In genomic region chr3:89448720-89449537, GRCm38 (mm10) we compare ENCODE assay signal across 9 mouse cellular contexts. TPM values are rescaled to one million over a fixed set of nuclear protein-coding genes. Genes with fewer than 3 reads are reported as not detected.
A peak's percentile ranks its signal among the peaks of the same experiment; 100 is the strongest.
DNase-seq lines count a peak whose midpoint lies in the region; ATAC-seq and TF ChIP-seq lines count a peak whose summit lies in the region.
"Had no signal": no experiment of that assay in that cellular context is flagged by ENCODE, and none has a peak within 500 bp of the region (broad histone marks: within the 10 kb centered on the region; RNA-seq: fewer than 3 reads in every experiment).

No protein-coding gene starts in this region.

- peak overlapping the region; percentile 33 to 43 for H3K4me3 ChIP-seq in MEL (ENCODE audit: control insufficient read depth in 1 of 2, insufficient read depth in 1 of 2, low read depth in 2 of 2, low read length in 2 of 2)
- H3K4me3 ChIP-seq: midbrain, embryonic 12.5 days had no signal

- H3K27ac ChIP-seq in MEL (ENCODE audit: control insufficient read depth, low read depth, low read length): peak overlapping the region; percentile 65
- H3K27ac ChIP-seq: midbrain, embryonic 12.5 days had no signal

- TF ChIP-seq CTCF in MEL (IDR thresholded peaks at IDR 0.05 in 2 of 3, conservative IDR thresholded peaks at IDR 0.05 in 1 of 3; ENCODE audit: control insufficient read depth in 1 of 3, insufficient read depth in 1 of 3, low read depth in 2 of 3, low read length in 3 of 3, poor library complexity in 1 of 3, severe bottlenecking in 1 of 3): no peak

- H3K9ac ChIP-seq in MEL (ENCODE audit: control insufficient read depth, low read depth, low read length, poor library complexity, severe bottlenecking): peak overlapping the region; percentile 58
- H3K9ac ChIP-seq: midbrain, embryonic 12.5 days had no signal

- no peaks in the 10 kb centered on the region for H3K9me3 ChIP-seq in MEL (replicated peaks; ENCODE audit: insufficient read depth, low read length)
- H3K9me3 ChIP-seq: midbrain, embryonic 12.5 days had no signal

- DNase-seq in left cerebral cortex, postnatal 4 days: peak; percentile 53
- DNase-seq in left cerebral cortex, adult 9 months (ENCODE audit: low spot score in 2 of 2): no peak
- peak; percentile 98 for DNase-seq in MEL (ENCODE audit: low read depth, low spot score)
- peak; percentile 47 to 49 for DNase-seq in kidney, adult 8-10 months
- DNase-seq in lung, postnatal 4 days: peak; percentile 60 to 80
- DNase-seq in layer of hippocampus, adult 18-20 months (ENCODE audit: low spot score in 2 of 2): no peak
- no peak for DNase-seq in yolk sac, embryonic 10.5 days (ENCODE audit: low spot score)

- intact Hi-C loops in left cerebral cortex, postnatal 4 days (cut with DNase I): no loop called here

- no peak for TF ChIP-seq RAD21 in MEL (IDR thresholded peaks at IDR 0.05; ENCODE audit: low read depth, low read length)

- peak in 1 of 2 experiments; percentile 78; a peak in 3 of 4 replicates for TF ChIP-seq EP300 in MEL (IDR thresholded peaks at IDR 0.05; ENCODE audit: low read depth in 1 of 2, low read length in 2 of 2)

- H3K36me3 ChIP-seq in MEL (ENCODE audit: control insufficient read depth in 1 of 2, insufficient read depth in 2 of 2, low read length in 2 of 2): peaks cover 0 to 3% of the 10 kb centered on the region in 2 experiments; a peak in 2 of 4 replicates
- H3K36me3 ChIP-seq: midbrain, embryonic 12.5 days had no signal

- peak in 1 of 2 experiments; percentile 73; a peak in 2 of 4 replicates for TF ChIP-seq POLR2A in MEL (IDR thresholded peaks at IDR 0.05; ENCODE audit: control insufficient read depth in 1 of 2, insufficient read depth in 1 of 2, low read depth in 1 of 2, low read length in 2 of 2, poor library complexity in 1 of 2)

- peak; percentile 80 for ATAC-seq in erythroid progenitor cell, adult 5-6 weeks (replicated peaks; ENCODE audit: low FRiP score, poor library complexity, severe bottlenecking)

- no peaks in the 10 kb centered on the region for H3K79me2 ChIP-seq in MEL (ENCODE audit: control insufficient read depth, insufficient read depth, low read length, poor library complexity)

- no peaks in the 10 kb centered on the region for H3K27me3 ChIP-seq in MEL (ENCODE audit: control insufficient read depth in 1 of 2, insufficient read depth in 2 of 2, low read length in 2 of 2)
- H3K27me3 ChIP-seq: midbrain, embryonic 12.5 days had no signal

- H3K4me1 ChIP-seq in MEL (ENCODE audit: control insufficient read depth in 1 of 2, insufficient read depth in 2 of 2, low read length in 2 of 2): peaks cover 0 to 8% of the 10 kb centered on the region in 2 experiments; a peak in 2 of 4 replicates
- H3K4me1 ChIP-seq: midbrain, embryonic 12.5 days had no signal

TF ChIP-seq in MEL, 35 proteins besides CTCF, POLR2A, EP300 and RAD21:
- TF ChIP-seq HCFC1 (IDR thresholded peaks at IDR 0.05; ENCODE audit: low read depth, low read length) (peak; percentile 83), RCOR1 (IDR thresholded peaks at IDR 0.05; ENCODE audit: low read depth, low read length) (peak; percentile 49; the same call in 1 of the 2 replicates), BHLHE40 (IDR thresholded peaks at IDR 0.05; ENCODE audit: borderline replicate concordance, low read depth, low read length) (peak; percentile 30; the same call in 1 of the 2 replicates), POLR2AphosphoS2 (IDR thresholded peaks at IDR 0.05; ENCODE audit: low read length) (peak; percentile 40; the same call in 1 of the 2 replicates), ZKSCAN1 (IDR thresholded peaks at IDR 0.05; ENCODE audit: low read depth, low read length) (peak; percentile 90; the same call in 1 of the 2 replicates), MAZ (IDR thresholded peaks at IDR 0.05; ENCODE audit: low read depth, low read length) (peak; percentile 90; the same call in 1 of the 2 replicates), MXI1 (IDR thresholded peaks at IDR 0.05; ENCODE audit: low read depth, low read length) (peak; percentile 91), MAFK (IDR thresholded peaks at IDR 0.05; ENCODE audit: borderline replicate concordance, low read depth, low read length) (0 out of 2 replicates have a peak, but pooled peaks have one; percentile 18), TCF12 (IDR thresholded peaks at IDR 0.05; ENCODE audit: low read depth, low read length) (peak; percentile 49), ZNF384 (IDR thresholded peaks at IDR 0.05; ENCODE audit: low read depth, low read length) (peak; percentile 100), USF1 (IDR thresholded peaks at IDR 0.05; ENCODE audit: low read depth, low read length) (peak; percentile 27; the same call in 1 of the 2 replicates), SMC3 (IDR thresholded peaks at IDR 0.05; ENCODE audit: low read depth, low read length) (no peak), E2F4 (IDR thresholded peaks at IDR 0.05; ENCODE audit: borderline replicate concordance, low read depth, low read length) (no peak), GATA1 (IDR thresholded peaks at IDR 0.05; ENCODE audit: low read depth, low read length) (peak; percentile 65), ELF1 (IDR thresholded peaks at IDR 0.05; ENCODE audit: low read depth, low read length) (no peak), SIN3A (IDR thresholded peaks at IDR 0.05; ENCODE audit: low read length) (peak; percentile 100), ZMIZ1 (IDR thresholded peaks at IDR 0.05; ENCODE audit: low read depth, low read length) (no peak), USF2 (IDR thresholded peaks at IDR 0.05; ENCODE audit: borderline replicate concordance in 1 of 2, insufficient read depth in 1 of 2, low read depth in 1 of 2, low read length in 2 of 2) (no peak), MYB (IDR thresholded peaks at IDR 0.05; ENCODE audit: low read depth, low read length) (peak; percentile 37), POLR2AphosphoS5 (IDR thresholded peaks at IDR 0.05; ENCODE audit: borderline replicate concordance, low read depth, low read length) (no peak), MYC (IDR thresholded peaks at IDR 0.05; ENCODE audit: low read depth, low read length) (peak; percentile 67), TBP (IDR thresholded peaks at IDR 0.05; ENCODE audit: low read depth, low read length) (peak; percentile 84), GABPA (IDR thresholded peaks at IDR 0.05; ENCODE audit: low read depth, low read length) (peak; percentile 53; the same call in 1 of the 2 replicates), ETS1 (IDR thresholded peaks at IDR 0.05; ENCODE audit: low read depth, low read length) (peak; percentile 86), NELFE (IDR thresholded peaks at IDR 0.05; ENCODE audit: low read depth, low read length) (peak; percentile 71), MAX (IDR thresholded peaks at IDR 0.05; ENCODE audit: low read length) (0 out of 2 replicates have a peak, but pooled peaks have one; percentile 10)

RNA-seq across cellular contexts. Expression of gene Pmvk, which starts 5.4 kb away (rescaled TPM):
- total RNA-seq in left cerebral cortex, postnatal 4 days (2021): 10 to 100 TPM; 43.7 to 53.4 TPM
- total RNA-seq in MEL (2012; rRNA removed): 53.6 and 63.6 TPM in 2 replicates
- 10 to 100 TPM in 1 of 2 experiments, not detected in 1; 75.7 TPM for polyA plus RNA-seq in MEL (2012; ENCODE audit: insufficient read depth in 1 of 2, insufficient read length in 2 of 2, low read depth in 1 of 2, low replicate concordance in 2 of 2, missing spikeins in 1 of 2)
- total RNA-seq in erythroid progenitor cell, adult 5-6 weeks (2015; ENCODE audit: low replicate concordance): 14.1 and 16.3 TPM in 2 replicates
- total RNA-seq in erythroid progenitor cell, adult 5-6 weeks (2017; ENCODE audit: low replicate concordance): 8.9 and 13.0 TPM in 2 replicates
- 10 to 100 TPM; 29.4 to 34.3 TPM for total RNA-seq in layer of hippocampus, adult 18-20 months (2021)

RNA-seq across cellular contexts. Expression of gene Pbxip1, which starts 12.4 kb away (rescaled TPM):
- total RNA-seq in left cerebral cortex, postnatal 4 days (2021): 10 to 100 TPM; 17.1 to 17.5 TPM
- 4.8 and 7.6 TPM in 2 replicates for total RNA-seq in MEL (2012; rRNA removed)
- 10 to 100 TPM in 1 of 2 experiments, not detected in 1; 10.7 TPM for polyA plus RNA-seq in MEL (2012; ENCODE audit: insufficient read depth in 1 of 2, insufficient read length in 2 of 2, low read depth in 1 of 2, low replicate concordance in 2 of 2, missing spikeins in 1 of 2)
- total RNA-seq in erythroid progenitor cell, adult 5-6 weeks (2015; ENCODE audit: low replicate concordance): 1.8 and 2.1 TPM in 2 replicates
- 2.7 and 4.1 TPM in 2 replicates for total RNA-seq in erythroid progenitor cell, adult 5-6 weeks (2017; ENCODE audit: low replicate concordance)
- 10 to 100 TPM; 37.7 to 41.2 TPM for total RNA-seq in layer of hippocampus, adult 18-20 months (2021)

RNA-seq across cellular contexts. Expression of gene Pygo2, which starts 18.9 kb away (rescaled TPM):
- total RNA-seq in left cerebral cortex, postnatal 4 days (2021): 10 to 100 TPM; 53.3 to 60.2 TPM
- 50.8 and 61.1 TPM in 2 replicates for total RNA-seq in MEL (2012; rRNA removed)
- 10 to 100 TPM in 1 of 2 experiments, not detected in 1; 50.3 TPM for polyA plus RNA-seq in MEL (2012; ENCODE audit: insufficient read depth in 1 of 2, insufficient read length in 2 of 2, low read depth in 1 of 2, low replicate concordance in 2 of 2, missing spikeins in 1 of 2)
- total RNA-seq in erythroid progenitor cell, adult 5-6 weeks (2015; ENCODE audit: low replicate concordance): 10.9 and 19.1 TPM in 2 replicates
- 7.1 and 12.1 TPM in 2 replicates for total RNA-seq in erythroid progenitor cell, adult 5-6 weeks (2017; ENCODE audit: low replicate concordance)
- total RNA-seq in layer of hippocampus, adult 18-20 months (2021): 10 to 100 TPM; 60.4 to 64.9 TPM

RNA-seq across cellular contexts. Expression of gene Shc1, which starts 30.7 kb away (rescaled TPM):
- 10 to 100 TPM; 13.8 to 14.5 TPM for total RNA-seq in left cerebral cortex, postnatal 4 days (2021)
- 41.9 and 49.2 TPM in 2 replicates for total RNA-seq in MEL (2012; rRNA removed)
- polyA plus RNA-seq in MEL (2012; ENCODE audit: insufficient read depth in 1 of 2, insufficient read length in 2 of 2, low read depth in 1 of 2, low replicate concordance in 2 of 2, missing spikeins in 1 of 2): 10 to 100 TPM in 1 of 2 experiments, not detected in 1; 79.8 TPM
- 77.1 and 79.3 TPM in 2 replicates for total RNA-seq in erythroid progenitor cell, adult 5-6 weeks (2015; ENCODE audit: low replicate concordance)
- 49.7 and 59.3 TPM in 2 replicates for total RNA-seq in erythroid progenitor cell, adult 5-6 weeks (2017; ENCODE audit: low replicate concordance)
- total RNA-seq in layer of hippocampus, adult 18-20 months (2021): 10 to 100 TPM; 11.5 to 12.8 TPM

RNA-seq across cellular contexts. Expression of gene Cks1b, which starts 30.7 kb away (rescaled TPM):
- total RNA-seq in left cerebral cortex, postnatal 4 days (2021): 10 to 100 TPM; 19.6 to 22.3 TPM
- 271 and 292 TPM in 2 replicates for total RNA-seq in MEL (2012; rRNA removed)
- 100 to 1,000 TPM; 177 to 438 TPM for polyA plus RNA-seq in MEL (2012; ENCODE audit: insufficient read depth in 1 of 2, insufficient read length in 2 of 2, low read depth in 1 of 2, low replicate concordance in 2 of 2, missing spikeins in 1 of 2)
- total RNA-seq in erythroid progenitor cell, adult 5-6 weeks (2015; ENCODE audit: low replicate concordance): 245 and 268 TPM in 2 replicates
- 102 and 103 TPM in 2 replicates for total RNA-seq in erythroid progenitor cell, adult 5-6 weeks (2017; ENCODE audit: low replicate concordance)
- 1 to 10 TPM; 2.3 to 2.4 TPM for total RNA-seq in layer of hippocampus, adult 18-20 months (2021)

Comparison
In these comparisons a context has a peak if more than half of its experiments do, and no peak if none do; other contexts are left out.
1. DNase-seq: peak in left cerebral cortex, postnatal 4 days (single experiment), MEL (single experiment), kidney, adult 8-10 months (2 of 2) and lung, postnatal 4 days (2 of 2); none in left cerebral cortex, adult 9 months (0 of 2), layer of hippocampus, adult 18-20 months (0 of 2) and yolk sac, embryonic 10.5 days (single experiment).